Mouse (Mus musculus): ENCODE results near the gene Fhad1.
"Not testable (repeated sequence)": the region's sequence is repeated elsewhere in the genome, so short reads cannot be mapped to it uniquely, and the experiment has no call there.

The Fhad1 gene

DNA sequence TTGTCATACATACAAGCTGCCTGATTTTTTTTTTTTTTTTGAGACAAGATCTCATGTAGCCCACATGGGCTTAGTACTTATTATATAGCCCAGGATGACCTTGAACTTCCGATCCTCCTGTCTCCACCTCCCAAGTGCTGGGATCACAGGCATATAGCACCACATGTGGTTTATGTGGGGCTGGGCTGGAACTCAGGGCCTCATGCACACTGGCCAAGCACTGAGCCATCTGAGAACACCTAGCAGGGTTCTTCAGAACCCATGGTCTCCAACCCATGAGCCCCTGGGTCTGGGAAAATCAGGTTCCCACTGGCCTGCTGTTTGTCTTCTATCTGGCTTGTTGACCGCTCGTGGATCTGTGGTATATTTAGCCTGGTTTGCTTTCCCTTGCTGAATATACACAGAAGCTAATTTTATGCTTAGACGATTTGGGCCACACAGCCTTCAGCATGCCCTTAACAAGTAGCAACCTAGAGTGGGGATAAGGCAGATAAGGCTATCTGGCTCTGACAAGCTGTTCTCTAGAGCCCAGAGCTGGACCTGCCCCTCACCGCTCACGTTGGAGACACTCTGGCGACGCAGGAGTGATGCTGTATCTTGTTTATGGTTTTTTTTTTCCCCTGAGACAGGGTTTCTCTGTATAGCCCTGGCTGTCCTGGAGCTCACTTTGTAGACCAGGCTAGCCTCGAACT, 24.9 kb upstream of the Fhad1 start:
- DNase-seq = no peak

DNA sequence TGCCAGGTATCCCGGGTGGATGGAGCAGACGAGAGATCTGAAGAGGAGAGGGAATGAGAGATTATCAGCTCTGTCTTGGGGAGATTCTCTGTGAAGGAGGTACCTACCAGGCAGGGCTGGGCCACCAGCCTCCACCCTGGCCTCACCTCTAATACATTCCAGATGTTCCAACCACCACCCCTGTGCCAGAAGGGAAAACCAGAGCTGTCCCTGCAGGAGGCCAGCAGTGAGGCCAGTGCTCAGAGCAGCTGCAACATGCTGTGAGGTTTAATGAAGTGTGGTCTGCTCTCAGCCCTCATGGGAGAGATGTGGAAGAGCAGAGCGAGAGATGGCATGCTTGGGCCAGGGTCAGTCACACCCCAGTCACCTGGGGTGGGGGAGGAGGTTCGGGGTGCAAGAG, 23.0 kb upstream of the Fhad1 start:
- no peak for DNase-seq

DNA sequence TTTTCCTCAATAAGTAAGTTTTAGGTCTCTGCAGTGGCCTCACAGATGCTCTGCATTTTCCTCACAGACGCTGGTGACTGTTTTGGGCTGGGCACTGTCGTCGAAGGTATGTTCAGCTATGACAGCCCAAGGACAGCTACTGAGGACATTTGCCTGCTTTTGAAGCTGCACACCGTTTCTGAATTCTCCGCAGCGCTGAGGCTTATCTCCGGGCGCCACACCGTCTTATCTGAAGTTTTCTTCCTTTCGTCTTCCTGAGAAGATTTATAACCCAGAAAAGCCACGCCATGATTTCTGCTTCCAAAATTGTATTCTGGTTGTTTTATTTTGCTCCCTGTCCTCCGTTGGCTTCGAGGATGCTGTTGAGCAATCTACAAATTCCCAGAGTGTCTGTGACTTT, 13.7 kb upstream of the Fhad1 start:
- no peak for DNase-seq

GRCm38 (mm10) chr4:142026965-142027364, 12.1 kb upstream of the Fhad1 start:
- DNase-seq = no peak

DNA sequence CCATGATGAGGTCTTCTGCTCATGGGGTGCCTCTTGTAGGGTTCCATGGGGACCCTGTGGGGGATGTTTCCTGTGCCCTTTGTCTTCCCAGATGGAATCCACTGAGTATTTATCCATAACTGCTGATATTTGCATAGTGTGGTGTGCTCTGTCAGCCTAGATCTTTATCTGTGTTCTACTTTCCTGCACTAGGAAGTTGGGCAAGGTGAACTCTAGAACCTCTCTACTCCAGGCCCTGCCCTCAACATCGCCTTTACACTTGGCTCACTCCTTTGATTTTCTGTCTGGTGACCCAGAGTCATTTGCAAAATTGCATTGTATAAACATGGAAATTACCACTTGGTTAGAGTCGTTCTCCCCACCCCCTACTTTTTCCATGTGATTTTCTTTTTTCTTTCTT, 9.7 kb upstream of the Fhad1 start:
- DNase-seq = no peak

GRCm38 (mm10) chr4:142023166-142023565, 8.3 kb upstream of the Fhad1 start:
- DNase-seq = no peak

- no peak for DNase-seq
These were observed 2.8 kb upstream of the Fhad1 start for GRCm38 (mm10) chr4:142017686-142018085.

DNA sequence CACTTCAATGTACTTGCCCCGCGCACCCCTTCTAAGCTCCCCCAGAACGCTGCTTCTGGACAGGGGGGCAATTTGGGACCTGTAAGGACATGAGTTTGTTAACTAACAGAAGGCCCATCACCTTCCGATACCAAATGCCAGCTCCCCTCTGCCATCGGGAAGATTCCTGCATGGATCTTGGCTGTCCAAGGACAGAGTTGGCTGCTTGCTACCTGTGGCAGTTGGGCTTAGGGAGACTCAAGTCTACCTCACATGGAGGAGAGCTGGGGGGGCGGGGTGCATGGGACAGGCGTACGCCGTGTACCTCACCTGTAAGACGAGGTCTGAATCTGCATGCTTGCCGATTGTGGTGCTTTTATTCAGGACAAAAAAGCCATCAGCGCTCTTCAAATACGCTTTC, 3.6 kb downstream of the Fhad1 start:
- DNase-seq = no peak

GRCm38 (mm10) chr4:142010441-142010840, 4.4 kb downstream of the Fhad1 start:
- no peak for DNase-seq

DNA sequence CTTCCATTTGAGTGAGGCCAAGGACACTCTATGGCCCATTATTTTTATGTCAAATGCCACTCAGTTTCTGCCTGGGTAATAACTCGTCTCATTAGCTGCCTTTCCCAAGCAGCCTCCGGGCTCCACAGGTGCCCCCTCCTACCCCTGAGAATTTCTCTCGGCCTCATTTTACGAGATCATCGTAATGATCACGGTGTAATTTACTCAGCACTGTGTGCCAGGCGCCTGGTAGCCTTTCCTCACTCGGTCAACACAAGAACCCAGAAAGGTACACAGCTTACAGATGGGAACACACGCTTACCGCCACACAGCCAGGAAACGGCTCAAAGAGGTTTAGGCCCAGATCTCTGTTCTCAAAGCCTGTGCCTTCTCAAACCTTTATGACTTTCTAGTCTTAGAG, 6.7 kb downstream of the Fhad1 start:
- no peak for DNase-seq

DNA sequence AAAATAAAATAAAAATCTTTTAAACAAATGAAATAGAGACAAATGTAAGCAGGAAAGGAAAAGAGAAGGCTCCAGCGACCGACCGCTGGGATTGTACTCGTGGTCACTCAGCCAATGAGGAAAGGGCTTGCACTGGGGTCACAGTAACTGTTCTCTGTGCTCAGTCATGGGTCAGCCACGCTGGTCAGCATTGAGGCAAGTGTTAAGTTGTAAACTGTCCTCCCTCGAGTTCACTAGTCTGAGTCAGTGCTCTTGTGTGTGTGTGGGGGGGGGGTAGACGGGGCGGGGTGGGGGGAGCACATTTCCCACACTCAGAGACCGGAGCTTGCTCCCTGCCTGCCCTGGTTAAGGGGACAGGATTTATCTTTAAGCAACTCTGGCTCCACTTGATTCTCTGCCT, 14.3 kb downstream of the Fhad1 start:
- DNase-seq = no peak

GRCm38 (mm10) chr4:141999494-142000074, 15.3 kb downstream of the Fhad1 start:
- DNase-seq = no peak

- DNase-seq = no peak
These were observed 16.5 kb downstream of the Fhad1 start for GRCm38 (mm10) chr4:141998282-141998821.

GRCm38 (mm10) chr4:141996880-141997279, 18.0 kb downstream of the Fhad1 start:
- DNase-seq = no peak

- no peak for DNase-seq
These were observed 18.8 kb downstream of the Fhad1 start for GRCm38 (mm10) chr4:141996086-141996485.

DNA sequence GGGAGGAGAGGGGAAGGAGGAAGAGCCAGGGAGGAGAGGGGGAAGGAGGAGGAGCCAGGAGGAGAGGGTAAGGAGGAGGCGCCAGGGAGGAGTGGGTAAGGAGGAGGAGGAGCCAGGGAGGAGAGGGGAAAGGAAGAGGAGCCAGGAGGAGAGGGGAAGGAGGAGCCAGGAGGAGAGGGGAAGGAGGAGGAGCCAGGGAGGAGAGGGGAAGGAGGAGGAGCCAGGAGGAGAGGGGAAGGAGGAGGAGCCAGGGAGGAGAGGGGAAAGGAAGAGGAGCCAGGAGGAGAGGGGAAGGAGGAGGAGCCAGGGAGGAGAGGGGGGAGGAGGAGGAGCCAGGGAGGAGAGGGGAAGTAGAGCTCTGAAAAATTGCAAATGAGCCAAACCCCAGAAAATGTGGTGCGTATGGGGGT, 20.8 kb downstream of the Fhad1 start:
- DNase-seq = not testable (repeated sequence)

GRCm38 (mm10) chr4:141993347-141994061, 21.4 kb downstream of the Fhad1 start:
- DNase-seq = no peak

DNA sequence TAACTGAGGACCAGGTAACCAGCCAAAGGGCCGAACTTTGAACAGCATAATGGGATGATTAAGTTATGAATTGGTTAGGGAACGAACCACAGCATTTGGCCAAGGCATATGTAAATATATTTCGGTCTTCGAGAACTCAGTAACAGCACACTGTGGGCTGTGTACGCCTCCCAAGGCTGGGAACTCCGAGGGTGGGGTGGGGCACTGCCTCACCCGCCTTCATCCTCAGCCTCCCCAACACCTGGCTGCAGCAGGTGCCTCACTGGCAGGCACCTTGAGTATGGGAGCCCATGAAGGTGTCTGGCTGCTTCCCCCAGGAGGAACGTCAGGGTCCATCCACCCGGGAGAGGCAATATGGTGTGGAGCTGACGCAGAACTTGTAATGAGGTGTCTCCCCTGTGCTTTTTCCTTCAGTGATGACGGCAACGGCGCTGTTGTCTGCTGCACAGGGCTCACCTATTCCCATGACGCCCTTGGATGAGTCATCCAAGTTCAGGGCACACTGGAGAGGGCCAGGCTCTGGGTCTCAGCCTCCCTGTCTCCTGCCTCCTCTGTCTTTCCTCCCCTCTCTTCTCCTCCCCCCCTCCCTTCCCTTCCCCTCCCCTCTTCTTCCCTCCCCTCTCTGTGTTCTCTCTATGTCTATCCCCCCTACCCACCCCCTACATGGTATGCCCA, 22.2 kb downstream of the Fhad1 start:
- no peak for DNase-seq

GRCm38 (mm10) chr4:141988178-141988577, 26.7 kb downstream of the Fhad1 start:
- DNase-seq = no peak

DNA sequence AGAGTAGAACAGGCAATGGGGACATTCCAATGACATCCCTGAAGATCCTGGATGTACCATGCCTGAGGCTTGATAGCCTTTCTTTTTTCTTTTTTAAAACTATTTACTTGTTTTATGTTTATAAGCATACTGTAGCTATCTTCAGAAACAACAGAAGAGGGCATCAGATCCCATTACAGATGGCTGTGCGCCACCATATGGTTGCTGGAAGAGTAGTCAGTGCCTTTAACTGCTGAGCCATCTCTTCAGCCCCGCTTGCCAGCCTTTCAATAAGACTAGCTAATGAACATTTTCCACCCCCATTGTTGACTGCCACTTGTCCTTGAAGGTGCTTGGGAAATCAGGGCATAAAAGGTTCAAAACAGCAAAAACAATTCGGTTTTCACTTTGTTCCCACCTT, 31.2 kb downstream of the Fhad1 start:
- DNase-seq = no peak

GRCm38 (mm10) chr4:141981475-141981874, 33.4 kb downstream of the Fhad1 start:
- no peak for DNase-seq

DNA sequence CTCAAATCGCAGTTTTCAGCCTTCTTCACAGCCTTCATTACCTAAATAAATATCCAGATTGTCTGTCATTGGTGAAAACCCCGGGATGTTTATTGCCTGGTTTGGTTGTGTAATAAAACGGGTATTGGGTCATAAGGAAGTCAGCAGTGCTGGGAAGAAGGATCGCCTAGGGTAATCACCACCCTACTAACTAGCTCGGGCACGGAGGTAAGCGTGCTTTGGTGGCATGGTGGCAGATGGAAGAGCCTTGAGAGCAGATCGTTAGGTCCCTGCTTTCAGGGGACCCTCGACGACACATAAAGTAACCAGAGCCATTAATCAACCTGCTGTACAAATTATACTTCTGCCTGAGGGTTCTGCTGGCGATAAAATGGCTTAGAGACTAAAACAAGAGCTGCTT, 36.3 kb downstream of the Fhad1 start:
- no peak for DNase-seq

DNA sequence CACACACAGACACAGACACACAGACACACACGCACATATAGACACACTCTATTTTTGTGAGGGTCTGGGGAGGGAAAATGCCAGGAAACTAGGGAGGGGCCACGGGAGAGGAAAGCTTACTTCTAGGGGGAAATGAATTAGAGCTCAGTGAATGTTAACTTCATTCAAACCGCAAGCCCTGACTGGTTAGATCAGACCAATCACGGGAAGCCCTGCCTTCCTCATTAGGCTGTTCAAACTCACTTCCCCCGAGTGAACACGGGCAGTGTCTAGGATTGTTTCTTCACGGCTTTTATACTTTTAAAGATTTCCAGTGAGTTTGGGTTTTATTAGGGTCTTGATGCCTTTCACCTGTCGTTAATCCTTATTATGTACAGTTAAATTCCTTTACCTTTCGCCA, 37.5 kb downstream of the Fhad1 start:
- no peak for DNase-seq

- peak; percentile 50 for DNase-seq
These were observed 38.7 kb downstream of the Fhad1 start for GRCm38 (mm10) chr4:141976163-141976562.

Measured in lung, postnatal 14 days (tissue).